Mouse (Mus musculus) embryonic facial prominence, embryonic 11.5 days (tissue): ENCODE data around the gene Gm20388. TPM values are rescaled to one million over a fixed set of nuclear protein-coding genes. Genes with fewer than 3 reads are reported as not detected.
A peak's percentile ranks its signal among the peaks of the same experiment; 100 is the strongest.

Experiments
- ATAC-seq: fragments of 200-750 bp; cut with Nextera tagmentation; replicated peaks from 2 replicates; pipeline ENCODE4 v1.8.0; 2017; ENCODE audit warnings: low read depth; ENCODE audit not compliant: insufficient number of reproducible peaks, low FRiP score, low TSS enrichment
- DNase-seq: peaks from one replicate; pipeline ENCODE4 v3.0.0-alpha.2; 2015; ENCODE audit warnings: low spot score
- H3K27ac ChIP-seq: fragments of 300-500 bp; sonication (generic); replicated peaks from 2 replicates; pipeline ENCODE4 v1.5.1; 2014; ENCODE audit warnings: mild to moderate bottlenecking, low read depth, low read length, control low read depth
- H3K27me3 ChIP-seq: fragments of 300-500 bp; sonication (generic); 2 replicates; pipeline ENCODE4 v1.6.1; 2014; ENCODE audit warnings: mild to moderate bottlenecking, low read length, moderate library complexity, mixed read lengths; ENCODE audit not compliant: control insufficient read depth, insufficient read depth
- H3K36me3 ChIP-seq: fragments of 300-500 bp; sonication (generic); replicated peaks from 2 replicates; pipeline ENCODE4 v1.6.1; 2014; ENCODE audit warnings: low read depth, mild to moderate bottlenecking, low read length, moderate library complexity, mixed read lengths; ENCODE audit not compliant: control insufficient read depth, insufficient read depth
- H3K4me1 ChIP-seq: fragments of 300-500 bp; sonication (generic); 2 replicates; pipeline ENCODE4 v1.6.1; 2014; ENCODE audit warnings: low read length, mixed read lengths; ENCODE audit not compliant: control insufficient read depth, insufficient read depth
- H3K4me2 ChIP-seq: fragments of 300-500 bp; sonication (generic); 2 replicates; pipeline ENCODE4 v1.6.1; 2014; ENCODE audit warnings: low read depth, mild to moderate bottlenecking, control low read depth, low read length, moderate library complexity
- H3K4me3 ChIP-seq: fragments of 300-500 bp; sonication (generic); 2 replicates; pipeline ENCODE4 v1.5.1; 2014; ENCODE audit warnings: low read depth, low read length, control low read depth
- H3K9ac ChIP-seq: fragments of 300-500 bp; sonication (generic); replicated peaks from 2 replicates; pipeline ENCODE4 v1.6.1; 2014; ENCODE audit warnings: mild to moderate bottlenecking, control low read depth, low read length
- H3K9me3 ChIP-seq: fragments of 300-500 bp; sonication (generic); replicated peaks from 2 replicates; pipeline ENCODE4 v1.6.1; 2016; ENCODE audit warnings: mild to moderate bottlenecking, low read length, inconsistent platforms, mixed read lengths; ENCODE audit not compliant: control insufficient read depth
- WGBS: fragments of 180-500 bp; shearing (Covaris S2); extraction: QIAGEN DNeasy Blood & Tissue Kit; methylation state at CpG from one replicate; pipeline ENCODE4 v1.1.7; 2014; 5-methylcytosine and 5-hydroxymethylcytosine counted together
- polyA plus RNA-seq: library from polyadenylated mRNA; unstranded; fragments of >200 nt; fragmentation: Nextera tagmentation; extraction: Ambion mirVana; gene quantifications from 2 replicates; pipeline ENCODE4 v1.2.1, GENCODE M21; 2014

Gene Gm20388
- polyA plus RNA-seq, 1 experiment from 2014 or later: 3.1 TPM

DNA sequence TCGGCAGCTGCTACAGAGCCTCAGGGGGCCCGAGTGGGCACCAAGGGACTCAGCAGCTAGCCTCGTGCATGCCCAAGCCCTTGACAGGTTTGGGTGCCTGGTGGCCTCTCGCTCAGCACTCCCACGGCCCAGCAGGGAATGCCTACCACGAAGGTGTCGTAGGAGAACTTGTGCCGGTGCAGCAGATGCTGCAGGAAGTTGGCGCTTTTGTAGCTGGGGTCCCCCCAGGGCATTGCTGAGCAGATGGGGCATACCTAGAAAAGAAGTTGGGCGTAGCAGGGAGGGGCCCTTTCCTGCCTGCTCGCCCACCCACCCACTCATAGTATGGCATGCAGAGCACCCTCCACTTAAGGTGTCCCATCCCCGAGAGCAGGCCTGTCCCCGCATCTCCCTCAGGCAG lies 2557.2 kb downstream of the Gm20388 start:
- H3K9ac ChIP-seq: no peak overlapping the region
- DNase-seq (no peak), ATAC-seq (no peak)
- no peak overlapping the region for H3K4me2 ChIP-seq
- no peak overlapping the region for H3K27ac ChIP-seq
- H3K36me3 ChIP-seq: no peaks in the 10 kb centered on the region; the same call in 1 of the 2 replicates
- H3K4me3 ChIP-seq: no peak overlapping the region
- H3K4me1 ChIP-seq: no peaks in the 10 kb centered on the region
- WGBS: 90% methylated on average over 13 of the region's 13 CpGs
- H3K27me3 ChIP-seq: no peaks in the 10 kb centered on the region
- H3K9me3 ChIP-seq: no peaks in the 10 kb centered on the region

DNA sequence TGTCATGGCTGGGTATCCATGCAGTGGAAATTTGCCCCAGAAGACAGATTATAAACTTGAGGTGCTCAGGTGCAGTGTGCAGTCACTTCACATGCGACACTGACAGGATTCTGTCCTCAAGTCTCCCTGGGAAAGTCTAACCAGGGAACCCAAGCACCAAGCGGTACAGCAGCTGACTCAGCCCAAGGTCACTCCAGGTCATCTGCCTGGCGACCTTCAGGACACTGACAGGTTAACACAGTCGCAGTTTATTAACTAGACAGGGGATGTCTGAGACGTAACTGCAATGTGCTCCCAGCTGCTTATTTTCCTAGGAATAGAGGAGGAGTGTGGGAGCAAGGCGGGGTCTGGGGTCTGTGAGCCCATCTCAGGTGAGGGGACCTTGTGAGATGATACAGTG lies 2558.8 kb downstream of the Gm20388 start:
- Histone ChIP-seq H3K36me3 (no peaks in the 10 kb centered on the region; the same call in 1 of the 2 replicates), H3K27ac (no peak overlapping the region)
- ATAC-seq: no peak

DNA sequence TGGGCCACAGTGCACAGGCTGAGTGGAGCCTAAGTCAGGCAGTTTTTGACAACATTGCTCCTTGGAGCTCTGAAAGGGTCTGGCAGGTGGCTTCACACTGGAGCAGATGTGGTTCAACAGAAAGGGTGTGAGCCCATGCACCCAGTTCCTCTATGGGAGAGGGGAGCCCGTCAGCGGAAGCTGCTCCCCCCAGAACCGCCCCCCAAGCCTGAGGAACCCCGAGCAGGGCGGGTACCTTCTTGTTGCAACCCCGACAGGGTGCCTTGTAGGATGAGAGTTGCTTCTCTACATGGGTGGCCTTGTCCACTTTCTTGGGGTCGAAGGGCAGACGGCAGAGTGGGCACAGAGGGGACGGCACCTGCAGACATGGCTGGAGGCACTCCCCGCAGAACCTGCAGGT lies 2559.3 kb downstream of the Gm20388 start:
- Histone ChIP-seq H3K27me3 (no peaks in the 10 kb centered on the region), H3K9ac (no peak overlapping the region), H3K9me3 (no peaks in the 10 kb centered on the region), H3K4me1 (no peaks in the 10 kb centered on the region; the same call in 1 of the 2 replicates), H3K4me2 (no peak overlapping the region), H3K36me3 (no peaks in the 10 kb centered on the region; the same call in 1 of the 2 replicates), H3K4me3 (no peak overlapping the region), H3K27ac (no peak overlapping the region)
- 84% methylated on average over 10 of the region's 10 CpGs for WGBS
- no peak for ATAC-seq
- DNase-seq: no peak

More for the DNA sequence above, 2558.8 kb downstream of the Gm20388 start:
- Histone ChIP-seq H3K4me1 (no peaks in the 10 kb centered on the region), H3K4me3 (no peak overlapping the region), H3K4me2 (no peak overlapping the region), H3K9ac (no peak overlapping the region), H3K9me3 (no peaks in the 10 kb centered on the region), H3K27me3 (no peaks in the 10 kb centered on the region)
- DNase-seq: no peak
- 79% methylated on average over 6 of the region's 6 CpGs for WGBS

DNA sequence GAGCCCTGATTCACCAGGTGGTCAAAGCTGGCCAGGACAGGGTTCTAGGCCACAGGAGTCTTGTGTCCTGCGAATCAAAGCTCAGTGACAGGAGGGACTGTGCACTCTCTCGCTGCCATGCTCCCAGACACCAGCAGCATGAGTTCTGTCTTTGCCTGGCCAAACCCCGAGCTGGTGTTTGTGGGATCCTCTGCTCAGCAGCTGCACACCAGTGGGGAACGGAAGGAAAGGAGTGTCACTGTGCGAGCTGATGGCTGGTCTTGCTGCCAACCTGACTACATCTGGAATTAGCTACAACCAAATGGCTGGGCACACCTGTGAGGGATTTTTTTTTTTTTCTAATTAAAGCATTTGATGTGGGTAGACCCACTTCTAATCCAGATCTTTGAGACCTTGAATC lies 2560.1 kb downstream of the Gm20388 start:
- Histone ChIP-seq H3K4me1 (no peaks in the 10 kb centered on the region; the same call in 1 of the 2 replicates), H3K4me2 (no peak overlapping the region), H3K27me3 (no peaks in the 10 kb centered on the region), H3K36me3 (no peaks in the 10 kb centered on the region; the same call in 1 of the 2 replicates), H3K27ac (no peak overlapping the region), H3K9ac (no peak overlapping the region), H3K4me3 (no peak overlapping the region), H3K9me3 (no peaks in the 10 kb centered on the region)
- 90% methylated on average over 5 of the region's 5 CpGs for WGBS
- DNase-seq (no peak), ATAC-seq (no peak)

DNA sequence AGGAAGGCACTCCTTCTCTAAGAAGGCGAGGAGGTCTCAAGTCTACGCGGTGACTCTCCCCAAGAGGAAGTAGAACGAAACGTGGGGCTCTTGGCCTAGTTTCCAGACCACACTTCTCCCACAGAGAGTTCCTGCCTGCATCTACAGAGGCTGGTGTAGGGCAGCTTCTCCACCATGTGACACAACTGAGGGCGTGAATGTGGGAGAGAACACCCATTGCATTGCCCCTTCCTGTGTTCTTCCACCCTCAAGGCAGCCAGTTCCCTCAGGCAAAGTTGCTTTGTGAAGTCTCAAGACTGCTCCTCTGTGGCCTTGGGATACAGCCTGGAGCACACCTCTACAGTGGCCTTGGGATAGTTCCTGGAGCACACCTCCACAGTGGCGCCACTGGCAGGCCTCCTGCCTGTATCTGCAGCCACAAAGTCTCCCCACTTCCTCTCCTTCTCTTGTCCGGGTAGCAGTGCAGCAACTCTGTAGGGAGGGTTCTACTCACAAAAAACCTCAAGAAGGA lies 2563.3 kb downstream of the Gm20388 start:
- no peak for DNase-seq
- Histone ChIP-seq H3K36me3 (no peaks in the 10 kb centered on the region; the same call in none of the 2 replicates), H3K4me3 (no peak overlapping the region), H3K9ac (no peak overlapping the region), H3K27me3 (no peaks in the 10 kb centered on the region), H3K4me2 (no peak overlapping the region), H3K27ac (no peak overlapping the region), H3K9me3 (no peaks in the 10 kb centered on the region), H3K4me1 (peaks cover 3% of the 10 kb centered on the region)
- WGBS: 89% methylated on average over 8 of the region's 8 CpGs
- no peak for ATAC-seq

DNA sequence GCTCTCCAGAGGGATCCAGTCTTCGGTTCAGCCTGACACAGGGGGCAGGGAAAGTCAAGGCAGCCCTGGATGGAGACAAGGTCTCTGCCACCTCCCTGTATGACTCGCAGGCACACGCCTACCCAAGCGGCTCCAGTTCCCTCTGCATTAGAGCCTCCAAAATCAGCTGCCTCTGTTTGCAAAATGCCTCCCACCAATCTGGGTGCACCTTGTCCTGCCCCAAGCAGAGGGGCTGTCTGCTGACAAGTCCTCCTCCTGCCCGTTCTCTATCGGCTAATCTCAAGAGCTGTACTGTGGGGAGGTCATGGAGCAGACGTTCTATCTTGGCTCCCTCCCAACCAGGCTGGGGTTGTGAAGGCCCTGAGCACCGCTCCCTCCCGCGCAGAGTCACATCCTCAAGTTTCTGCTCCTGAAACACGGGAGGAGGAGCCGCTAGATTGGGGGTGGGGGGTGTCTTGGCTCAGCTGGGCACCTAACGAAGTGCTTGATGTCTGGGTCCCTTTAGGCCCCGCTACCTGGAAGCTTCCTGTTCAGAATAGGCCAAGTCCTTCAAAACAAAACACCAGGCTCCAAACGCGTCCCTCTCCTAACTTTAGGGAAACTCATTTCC lies 2564.4 kb downstream of the Gm20388 start:
- DNase-seq (no peak), ATAC-seq (no peak)
- H3K4me2 ChIP-seq: peak overlapping the region; percentile 89
- H3K4me1 ChIP-seq: peaks cover 3% of the 10 kb centered on the region
- peak overlapping the region; percentile 92 for H3K9ac ChIP-seq
- peak overlapping the region; percentile 98 for H3K4me3 ChIP-seq
- no peaks in the 10 kb centered on the region for H3K27me3 ChIP-seq
- 15% methylated on average over 16 of the region's 16 CpGs for WGBS
- H3K36me3 ChIP-seq: no peaks in the 10 kb centered on the region; the same call in none of the 2 replicates
- no peaks in the 10 kb centered on the region for H3K9me3 ChIP-seq
- no peak overlapping the region for H3K27ac ChIP-seq

DNA sequence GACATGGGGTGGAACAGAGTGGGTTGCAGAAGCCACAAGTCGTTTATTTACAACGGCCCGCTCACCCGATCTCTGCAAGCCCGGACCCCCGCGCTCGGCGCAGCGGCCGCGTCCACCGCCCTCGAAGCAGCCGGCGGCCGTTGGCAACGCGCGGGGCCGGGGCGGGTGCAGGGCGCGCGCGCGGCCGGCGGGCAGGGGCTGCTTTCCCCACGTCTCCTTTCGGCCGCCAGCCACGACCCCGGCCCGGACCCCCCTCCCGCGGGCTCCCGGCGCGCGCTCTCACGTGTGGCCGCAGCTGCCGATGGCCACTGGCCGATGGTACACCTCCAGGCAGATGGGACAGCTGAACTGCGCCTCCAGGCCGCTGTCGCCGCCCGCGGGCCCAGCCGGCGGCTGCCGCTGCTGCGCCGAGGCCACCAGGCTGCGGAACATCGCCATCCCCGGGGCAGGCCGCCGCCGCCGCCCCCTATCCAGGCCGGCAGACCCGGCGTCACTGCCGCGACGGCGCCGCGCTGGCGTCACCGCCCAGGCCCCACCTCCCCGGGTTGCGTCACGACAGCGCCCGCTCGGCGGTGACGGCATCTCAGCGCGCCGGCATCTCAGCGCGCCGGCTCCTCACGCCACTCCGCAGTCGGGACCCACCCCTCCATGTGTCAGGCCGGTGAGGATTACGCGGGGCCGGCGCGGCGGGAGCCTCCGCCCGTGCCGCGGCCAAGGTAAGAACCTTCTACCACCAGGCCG lies 2565.1 kb downstream of the Gm20388 start, which contains the start of the genes Rnf166 and Ctu2:
Rnf166 (minus strand) TSS at position 485 of the 741 bp plus-strand sequence.
Ctu2 (plus strand) TSS at position 564 of the 741 bp plus-strand sequence.
- peak; percentile 89 for ATAC-seq
- peak; percentile 92 for DNase-seq
- peak within 1 kb of the TSS; percentile 92 for H3K9ac ChIP-seq
- H3K4me3 ChIP-seq: peak within 1 kb of the TSS; percentile 98
- H3K27me3 ChIP-seq: no peaks in the 10 kb centered on the region
- under 1% methylated on average over 97 of the region's 103 CpGs for WGBS
- H3K36me3 ChIP-seq: no peaks in the 10 kb centered on the region; the same call in none of the 2 replicates
- no peaks in the 10 kb centered on the region for H3K9me3 ChIP-seq
- peak within 1 kb of the TSS; percentile 41; the same call in 1 of the 2 replicates for H3K27ac ChIP-seq
- H3K4me2 ChIP-seq: peak within 1 kb of the TSS; percentile 89
- H3K4me1 ChIP-seq: peaks cover 3% of the 10 kb centered on the region

DNA sequence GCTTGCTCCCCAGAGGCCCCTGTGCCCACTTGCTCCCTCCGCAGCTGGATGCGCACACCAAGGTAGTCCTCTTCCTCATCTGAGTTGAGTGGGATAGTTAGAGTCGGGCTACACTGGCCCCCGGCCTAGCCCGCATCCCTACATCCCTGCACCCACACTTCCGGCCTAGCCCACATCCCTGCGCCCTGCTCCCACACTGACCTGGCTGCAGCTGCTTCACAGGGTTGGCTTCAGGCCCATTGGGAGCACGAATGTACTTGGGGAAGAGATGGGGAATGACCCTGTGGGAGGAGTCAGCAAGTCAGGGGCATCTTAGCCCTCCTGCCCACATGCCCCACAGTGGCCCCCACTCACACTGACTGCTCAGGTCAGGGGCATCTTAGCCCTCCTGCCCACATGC lies 2571.8 kb downstream of the Gm20388 start:
- peaks cover 21% of the 10 kb centered on the region for H3K36me3 ChIP-seq
- no peak overlapping the region for H3K4me2 ChIP-seq
- DNase-seq (no peak), ATAC-seq (no peak)
- H3K27ac ChIP-seq: no peak overlapping the region
- no peaks in the 10 kb centered on the region for H3K27me3 ChIP-seq
- no peaks in the 10 kb centered on the region for H3K9me3 ChIP-seq
- no peak overlapping the region for H3K4me3 ChIP-seq
- 95% methylated on average over 8 of the region's 8 CpGs for WGBS
- no peak overlapping the region for H3K9ac ChIP-seq
- H3K4me1 ChIP-seq: no peaks in the 10 kb centered on the region
